Mouse (Mus musculus) limb, embryonic 14.5 days (tissue): ENCODE results near the gene Ap2a1. TPM values are rescaled to one million over a fixed set of nuclear protein-coding genes. Genes with fewer than 3 reads are reported as not detected.
A peak's percentile ranks its signal among the peaks of the same experiment; 100 is the strongest.

ENCODE experiments used
- ATAC-seq: fragments of 200-750 bp; cut with Nextera tagmentation; 2 replicates; pipeline ENCODE4 v1.8.0; 2017; ENCODE audit warnings: low read depth, moderate number of reproducible peaks, moderate TSS enrichment; ENCODE audit not compliant: low FRiP score
- DNase-seq: peaks from one replicate; pipeline ENCODE4 v3.0.0-alpha.2; 2015; ENCODE audit warnings: low spot score
- H3K27ac ChIP-seq: fragments of 300-500 bp; sonication (generic); replicated peaks from 2 replicates; pipeline ENCODE4 v1.5.1; 2014; ENCODE audit warnings: low read depth, mild to moderate bottlenecking, low read length, moderate library complexity, mixed read lengths
- H3K27me3 ChIP-seq: fragments of 300-500 bp; sonication (generic); 2 replicates; pipeline ENCODE4 v1.6.1; 2014; ENCODE audit warnings: low read length, mixed read lengths; ENCODE audit not compliant: control insufficient read depth, insufficient read depth
- H3K36me3 ChIP-seq: fragments of 300-500 bp; sonication (generic); 2 replicates; pipeline ENCODE4 v1.6.1; 2014; ENCODE audit warnings: mild to moderate bottlenecking, low read length, moderate library complexity, mixed read lengths; ENCODE audit not compliant: control insufficient read depth, insufficient read depth
- H3K4me1 ChIP-seq: fragments of 300-500 bp; sonication (generic); 2 replicates; pipeline ENCODE4 v1.6.1; 2014; ENCODE audit warnings: antibody characterized with exemption, low read length, mixed read lengths; ENCODE audit not compliant: control insufficient read depth, insufficient read depth
- H3K4me2 ChIP-seq: fragments of 300-500 bp; sonication (generic); replicated peaks from 2 replicates; pipeline ENCODE4 v1.6.1; 2014; ENCODE audit warnings: low read depth, mild to moderate bottlenecking, low read length, moderate library complexity; ENCODE audit not compliant: severe bottlenecking
- H3K4me3 ChIP-seq: fragments of 300-500 bp; sonication (generic); replicated peaks from 2 replicates; pipeline ENCODE4 v1.5.1; 2014; ENCODE audit warnings: low read length
- H3K9ac ChIP-seq: fragments of 300-500 bp; sonication (generic); 2 replicates; pipeline ENCODE4 v1.6.1; 2014; ENCODE audit warnings: mild to moderate bottlenecking, low read depth, low read length, moderate library complexity; ENCODE audit not compliant: severe bottlenecking
- H3K9me3 ChIP-seq: fragments of 300-500 bp; sonication (generic); 2 replicates; pipeline ENCODE4 v1.6.1; 2016; ENCODE audit warnings: low read length; ENCODE audit not compliant: control insufficient read depth
- POLR2A ChIP-seq: fragments of 200-500 bp; IDR thresholded peaks from 2 replicates; pipeline ENCODE4 v1.8.0; 2012; ENCODE audit warnings: inconsistent platforms, mild to moderate bottlenecking, moderate library complexity, borderline replicate concordance; ENCODE audit not compliant: insufficient read depth, insufficient read length; ENCODE audit errors: extremely low read depth
- WGBS: fragments of 180-500 bp; shearing (Covaris S2); extraction: QIAGEN DNeasy Blood & Tissue Kit; methylation state at CpG from one replicate; pipeline ENCODE4 v1.1.7; 2014; 5-methylcytosine and 5-hydroxymethylcytosine counted together
- polyA plus RNA-seq, 2 experiments: library from polyadenylated mRNA; depleted of rRNA in 1 of 2; stranded (reverse) in 1 of 2; unstranded in 1 of 2; fragments of >200 nt; fragmentation: Nextera tagmentation in 1 of 2; extraction: Ambion mirVana in 1 of 2; gene quantifications; 2 replicates each; pipeline versions ENCODE4 v1.2.1 to v1.2.3; 2012 to 2014

Ap2a1 gene
- polyA plus RNA-seq, 2 experiments: 75.7 to 113 TPM

- Histone ChIP-seq H3K36me3 (peaks cover 16% of the 10 kb centered on the region), H3K4me1 (peaks cover 28% of the 10 kb centered on the region), H3K27ac (no peak overlapping the region), H3K9ac (no peak overlapping the region), H3K4me2 (no peak overlapping the region), H3K9me3 (no peaks in the 10 kb centered on the region), H3K4me3 (no peak overlapping the region), H3K27me3 (no peaks in the 10 kb centered on the region)
- TF ChIP-seq POLR2A: no peak
- WGBS: 92% methylated on average over 34 of the region's 36 CpGs
- DNase-seq (no peak), ATAC-seq (no peak)
Measured at GRCm38 (mm10) chr7:44852259-44853027, 76.9 kb downstream of the Ap2a1 start.

- Histone ChIP-seq H3K4me3 (no peak overlapping the region), H3K4me2 (no peak overlapping the region), H3K4me1 (peaks cover 29% of the 10 kb centered on the region), H3K9me3 (no peaks in the 10 kb centered on the region), H3K36me3 (peaks cover 20% of the 10 kb centered on the region), H3K9ac (no peak overlapping the region), H3K27ac (no peak overlapping the region), H3K27me3 (no peaks in the 10 kb centered on the region)
- TF ChIP-seq POLR2A: no peak
- no peak for ATAC-seq
- no peak for DNase-seq
- 91% methylated on average over 12 of the region's 12 CpGs for WGBS
Measured at GRCm38 (mm10) chr7:44851625-44852234, 77.6 kb downstream of the Ap2a1 start.

GRCm38 (mm10) chr7:44850789-44851624 lies 78.3 kb downstream of the Ap2a1 start:
- H3K4me3 ChIP-seq: peak overlapping the region; percentile 87
- peaks cover 27% of the 10 kb centered on the region for H3K36me3 ChIP-seq
- no peak for ATAC-seq
- no peak for TF ChIP-seq POLR2A
- peak overlapping the region; percentile 99 for H3K27ac ChIP-seq
- peak overlapping the region; percentile 76 for H3K9ac ChIP-seq
- no peaks in the 10 kb centered on the region for H3K9me3 ChIP-seq
- peaks cover 24% of the 10 kb centered on the region for H3K4me1 ChIP-seq
- 76% methylated on average over 8 of the region's 8 CpGs for WGBS
- peak overlapping the region; percentile 82 for H3K4me2 ChIP-seq
- no peak for DNase-seq
- H3K27me3 ChIP-seq: no peaks in the 10 kb centered on the region

Other genes starting within 250 kb of the Ap2a1 start
Only the 30 nearest of the 31 such genes appear.
- not detected in 2 replicates for gene Izumo2, start 220.8 kb downstream of the Ap2a1 start, polyA plus RNA-seq (2012; rRNA removed)
- not detected in 2 replicates for gene Izumo2, start 220.8 kb downstream of the Ap2a1 start, polyA plus RNA-seq (2014; fragmentation: Nextera tagmentation; extraction: Ambion mirVana)
- gene Vrk3, start 181.1 kb downstream of the Ap2a1 start, polyA plus RNA-seq (2012; rRNA removed): 39.9 and 44.6 TPM in 2 replicates
- 28.8 and 30.9 TPM in 2 replicates for gene Vrk3, start 181.1 kb downstream of the Ap2a1 start, polyA plus RNA-seq (2014; fragmentation: Nextera tagmentation; extraction: Ambion mirVana)
- 1.1 and 1.6 TPM in 2 replicates for gene Zfp473, start 178.4 kb downstream of the Ap2a1 start, polyA plus RNA-seq (2012; rRNA removed)
- 1.4 and 1.7 TPM in 2 replicates for gene Zfp473, start 178.4 kb downstream of the Ap2a1 start, polyA plus RNA-seq (2014; fragmentation: Nextera tagmentation; extraction: Ambion mirVana)
- 92.5 and 133 TPM in 2 replicates for gene Nup62, start 113.4 kb downstream of the Ap2a1 start, polyA plus RNA-seq (2012; rRNA removed)
- gene Nup62, start 113.4 kb downstream of the Ap2a1 start, polyA plus RNA-seq (2014; fragmentation: Nextera tagmentation; extraction: Ambion mirVana): 53.0 and 53.9 TPM in 2 replicates
- gene Il4i1, start 113.1 kb downstream of the Ap2a1 start, polyA plus RNA-seq (2012; rRNA removed): 0.87 and 1.0 TPM in 2 replicates
- 1.6 and 2.5 TPM in 2 replicates for gene Il4i1, start 113.1 kb downstream of the Ap2a1 start, polyA plus RNA-seq (2014; fragmentation: Nextera tagmentation; extraction: Ambion mirVana)
- gene Atf5, start 112.8 kb downstream of the Ap2a1 start, polyA plus RNA-seq (2012; rRNA removed): 47.9 and 69.8 TPM in 2 replicates
- gene Atf5, start 112.8 kb downstream of the Ap2a1 start, polyA plus RNA-seq (2014; fragmentation: Nextera tagmentation; extraction: Ambion mirVana): 3.1 and 3.7 TPM in 2 replicates
- 179 and 270 TPM in 2 replicates for gene Akt1s1, start 80.5 kb downstream of the Ap2a1 start, polyA plus RNA-seq (2012; rRNA removed)
- 66.1 and 70.5 TPM in 2 replicates for gene Akt1s1, start 80.5 kb downstream of the Ap2a1 start, polyA plus RNA-seq (2014; fragmentation: Nextera tagmentation; extraction: Ambion mirVana)
- 86.0 and 103 TPM in 2 replicates for gene Tbc1d17, start 80.4 kb downstream of the Ap2a1 start, polyA plus RNA-seq (2012; rRNA removed)
- 76.0 and 81.7 TPM in 2 replicates for gene Tbc1d17, start 80.4 kb downstream of the Ap2a1 start, polyA plus RNA-seq (2014; fragmentation: Nextera tagmentation; extraction: Ambion mirVana)
- gene Pnkp, start 72.4 kb downstream of the Ap2a1 start, polyA plus RNA-seq (2012; rRNA removed): 28.7 and 32.0 TPM in 2 replicates
- 23.8 and 26.6 TPM in 2 replicates for gene Pnkp, start 72.4 kb downstream of the Ap2a1 start, polyA plus RNA-seq (2014; fragmentation: Nextera tagmentation; extraction: Ambion mirVana)
- 751 and 1,065 TPM in 2 replicates for gene Ptov1, start 59.7 kb downstream of the Ap2a1 start, polyA plus RNA-seq (2012; rRNA removed)
- gene Ptov1, start 59.7 kb downstream of the Ap2a1 start, polyA plus RNA-seq (2014; fragmentation: Nextera tagmentation; extraction: Ambion mirVana): 471 and 513 TPM in 2 replicates
- 142 and 181 TPM in 2 replicates for gene Med25, start 36.8 kb downstream of the Ap2a1 start, polyA plus RNA-seq (2012; rRNA removed)
- gene Med25, start 36.8 kb downstream of the Ap2a1 start, polyA plus RNA-seq (2014; fragmentation: Nextera tagmentation; extraction: Ambion mirVana): 69.1 and 73.5 TPM in 2 replicates
- 48.7 and 72.6 TPM in 2 replicates for gene Fuz, start 33.4 kb downstream of the Ap2a1 start, polyA plus RNA-seq (2012; rRNA removed)
- 21.7 and 25.0 TPM in 2 replicates for gene Fuz, start 33.4 kb downstream of the Ap2a1 start, polyA plus RNA-seq (2014; fragmentation: Nextera tagmentation; extraction: Ambion mirVana)
- 0.05 TPM in 1 of 2 replicates, not detected in the other for gene Tsks, start 13.7 kb upstream of the Ap2a1 start, polyA plus RNA-seq (2012; rRNA removed)
- gene Tsks, start 13.7 kb upstream of the Ap2a1 start, polyA plus RNA-seq (2014; fragmentation: Nextera tagmentation; extraction: Ambion mirVana): 0.14 TPM in 1 of 2 replicates, not detected in the other
- gene Cpt1c, start 45.4 kb upstream of the Ap2a1 start, polyA plus RNA-seq (2012; rRNA removed): 78.9 and 115 TPM in 2 replicates
- gene Cpt1c, start 45.4 kb upstream of the Ap2a1 start, polyA plus RNA-seq (2014; fragmentation: Nextera tagmentation; extraction: Ambion mirVana): 26.3 and 33.6 TPM in 2 replicates
- 607 and 720 TPM in 2 replicates for gene Prmt1, start 57.1 kb upstream of the Ap2a1 start, polyA plus RNA-seq (2012; rRNA removed)
- gene Prmt1, start 57.1 kb upstream of the Ap2a1 start, polyA plus RNA-seq (2014; fragmentation: Nextera tagmentation; extraction: Ambion mirVana): 166 and 187 TPM in 2 replicates
- 142 and 168 TPM in 2 replicates for gene Irf3, start 68.2 kb upstream of the Ap2a1 start, polyA plus RNA-seq (2012; rRNA removed)
- 92.5 and 92.7 TPM in 2 replicates for gene Irf3, start 68.2 kb upstream of the Ap2a1 start, polyA plus RNA-seq (2014; fragmentation: Nextera tagmentation; extraction: Ambion mirVana)
- gene Bcl2l12, start 69.2 kb upstream of the Ap2a1 start, polyA plus RNA-seq (2012; rRNA removed): 81.3 and 104 TPM in 2 replicates
- gene Bcl2l12, start 69.2 kb upstream of the Ap2a1 start, polyA plus RNA-seq (2014; fragmentation: Nextera tagmentation; extraction: Ambion mirVana): 54.9 and 62.9 TPM in 2 replicates
- gene Scaf1, start 86.9 kb upstream of the Ap2a1 start, polyA plus RNA-seq (2012; rRNA removed): 114 and 135 TPM in 2 replicates
- 50.7 and 58.3 TPM in 2 replicates for gene Scaf1, start 86.9 kb upstream of the Ap2a1 start, polyA plus RNA-seq (2014; fragmentation: Nextera tagmentation; extraction: Ambion mirVana)
- 53.8 and 60.9 TPM in 2 replicates for gene Rras, start 88.5 kb upstream of the Ap2a1 start, polyA plus RNA-seq (2012; rRNA removed)
- 42.8 and 43.7 TPM in 2 replicates for gene Rras, start 88.5 kb upstream of the Ap2a1 start, polyA plus RNA-seq (2014; fragmentation: Nextera tagmentation; extraction: Ambion mirVana)
- 25.2 and 26.8 TPM in 2 replicates for gene Prr12, start 123.4 kb upstream of the Ap2a1 start, polyA plus RNA-seq (2012; rRNA removed)
- 16.0 and 19.6 TPM in 2 replicates for gene Prr12, start 123.4 kb upstream of the Ap2a1 start, polyA plus RNA-seq (2014; fragmentation: Nextera tagmentation; extraction: Ambion mirVana)
- 82.7 and 86.8 TPM in 2 replicates for gene Nosip, start 132.9 kb upstream of the Ap2a1 start, polyA plus RNA-seq (2012; rRNA removed)
- gene Nosip, start 132.9 kb upstream of the Ap2a1 start, polyA plus RNA-seq (2014; fragmentation: Nextera tagmentation; extraction: Ambion mirVana): 68.1 and 69.6 TPM in 2 replicates
- 50.4 and 54.1 TPM in 2 replicates for gene Prrg2, start 133.2 kb upstream of the Ap2a1 start, polyA plus RNA-seq (2012; rRNA removed)
- 18.6 and 21.4 TPM in 2 replicates for gene Prrg2, start 133.2 kb upstream of the Ap2a1 start, polyA plus RNA-seq (2014; fragmentation: Nextera tagmentation; extraction: Ambion mirVana)
- gene Rcn3, start 162.7 kb upstream of the Ap2a1 start, polyA plus RNA-seq (2012; rRNA removed): 679 and 759 TPM in 2 replicates
- 569 and 577 TPM in 2 replicates for gene Rcn3, start 162.7 kb upstream of the Ap2a1 start, polyA plus RNA-seq (2014; fragmentation: Nextera tagmentation; extraction: Ambion mirVana)
- gene Fcgrt, start 174.4 kb upstream of the Ap2a1 start, polyA plus RNA-seq (2012; rRNA removed): 56.1 and 64.6 TPM in 2 replicates
- gene Fcgrt, start 174.4 kb upstream of the Ap2a1 start, polyA plus RNA-seq (2014; fragmentation: Nextera tagmentation; extraction: Ambion mirVana): 88.4 and 89.0 TPM in 2 replicates
- gene Rps11, start 194.9 kb upstream of the Ap2a1 start, polyA plus RNA-seq (2012; rRNA removed): 563 and 814 TPM in 2 replicates
- gene Rps11, start 194.9 kb upstream of the Ap2a1 start, polyA plus RNA-seq (2014; fragmentation: Nextera tagmentation; extraction: Ambion mirVana): 1,719 and 1,751 TPM in 2 replicates
- gene Rpl13a, start 199.3 kb upstream of the Ap2a1 start, polyA plus RNA-seq (2012; rRNA removed): 3,691 and 3,912 TPM in 2 replicates
- gene Rpl13a, start 199.3 kb upstream of the Ap2a1 start, polyA plus RNA-seq (2014; fragmentation: Nextera tagmentation; extraction: Ambion mirVana): 1,718 and 1,777 TPM in 2 replicates
- 0.31 TPM in 1 of 2 replicates, not detected in the other for gene Gm45713, start 206.7 kb upstream of the Ap2a1 start, polyA plus RNA-seq (2012; rRNA removed)
- gene Gm45713, start 206.7 kb upstream of the Ap2a1 start, polyA plus RNA-seq (2014; fragmentation: Nextera tagmentation; extraction: Ambion mirVana): 0.39 and 1.4 TPM in 2 replicates
- gene Flt3l, start 206.9 kb upstream of the Ap2a1 start, polyA plus RNA-seq (2012; rRNA removed): 12.4 and 18.6 TPM in 2 replicates
- gene Flt3l, start 206.9 kb upstream of the Ap2a1 start, polyA plus RNA-seq (2014; fragmentation: Nextera tagmentation; extraction: Ambion mirVana): 2.2 and 3.3 TPM in 2 replicates
- 115 and 118 TPM in 2 replicates for gene Pih1d1, start 224.8 kb upstream of the Ap2a1 start, polyA plus RNA-seq (2012; rRNA removed)
- 86.4 and 87.3 TPM in 2 replicates for gene Pih1d1, start 224.8 kb upstream of the Ap2a1 start, polyA plus RNA-seq (2014; fragmentation: Nextera tagmentation; extraction: Ambion mirVana)
- 45.6 and 67.3 TPM in 2 replicates for gene Aldh16a1, start 225.1 kb upstream of the Ap2a1 start, polyA plus RNA-seq (2012; rRNA removed)
- 40.0 and 47.7 TPM in 2 replicates for gene Aldh16a1, start 225.1 kb upstream of the Ap2a1 start, polyA plus RNA-seq (2014; fragmentation: Nextera tagmentation; extraction: Ambion mirVana)